Mouse (Mus musculus) E14TG2a.4 (cell line): ENCODE measurements around the gene Rnasek.
A peak's percentile ranks its signal among the peaks of the same experiment; 100 is the strongest.

Experiments
- H3K27me3 ChIP-seq: 2 replicates; pipeline ENCODE4 v1.6.1; 2014; ENCODE audit warnings: low read length, control low read depth; ENCODE audit not compliant: insufficient read depth
- H3K36me3 ChIP-seq: 2 replicates; pipeline ENCODE4 v1.6.1; 2014; ENCODE audit warnings: low read length, control low read depth; ENCODE audit not compliant: insufficient read depth
- H3K4me1 ChIP-seq: replicated peaks from 2 replicates; pipeline ENCODE4 v1.6.1; 2014; ENCODE audit warnings: low read depth, low read length, control low read depth
- H3K4me3 ChIP-seq: replicated peaks from 2 replicates; pipeline ENCODE4 v1.5.1; 2014; ENCODE audit warnings: mild to moderate bottlenecking, low read length
- H3K9me3 ChIP-seq: 2 replicates; pipeline ENCODE4 v1.6.1; 2014; ENCODE audit warnings: low read length, control low read depth
- CTCF ChIP-seq: conservative IDR thresholded peaks from 2 replicates; pipeline ENCODE4 v1.5.1; 2014; ENCODE audit warnings: low read length
- NANOG ChIP-seq: IDR thresholded peaks from 2 replicates; pipeline ENCODE4 v1.6.1; 2014; ENCODE audit warnings: borderline replicate concordance, low read length, mixed read lengths
- POU5F1 ChIP-seq: IDR thresholded peaks from 2 replicates; pipeline ENCODE4 v1.6.1; 2014; ENCODE audit warnings: low read length, borderline replicate concordance

Gene Rnasek

DNA sequence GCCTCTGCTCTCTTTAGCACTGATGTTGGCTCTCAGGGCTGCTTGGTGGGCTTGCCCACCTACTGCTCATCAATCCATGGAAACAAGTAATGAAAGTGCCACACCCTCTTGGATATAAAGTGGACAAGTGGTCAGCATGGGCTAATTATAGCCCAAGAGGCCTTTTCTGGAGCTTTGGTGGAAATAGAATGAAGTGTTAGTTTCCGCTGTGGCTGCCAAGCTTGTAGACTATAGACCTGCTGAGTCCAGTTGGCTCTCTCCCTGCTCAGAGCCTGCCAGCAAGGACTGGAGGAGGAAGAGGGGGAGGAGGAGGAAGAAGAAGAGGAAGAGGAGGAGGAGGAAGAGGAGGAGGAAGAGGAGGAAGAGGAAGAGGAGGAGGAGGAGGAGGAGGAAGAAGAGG is 26.8 kb upstream of the Rnasek start:
- Histone ChIP-seq H3K9me3 (no peaks in the 10 kb centered on the region), H3K4me3 (no peak overlapping the region), H3K36me3 (no peaks in the 10 kb centered on the region), H3K4me1 (no peaks in the 10 kb centered on the region), H3K27me3 (no peaks in the 10 kb centered on the region; the same call in 1 of the 2 replicates)
- TF ChIP-seq CTCF, result no peak
- no peak for TF ChIP-seq POU5F1
- TF ChIP-seq NANOG, result no peak

DNA sequence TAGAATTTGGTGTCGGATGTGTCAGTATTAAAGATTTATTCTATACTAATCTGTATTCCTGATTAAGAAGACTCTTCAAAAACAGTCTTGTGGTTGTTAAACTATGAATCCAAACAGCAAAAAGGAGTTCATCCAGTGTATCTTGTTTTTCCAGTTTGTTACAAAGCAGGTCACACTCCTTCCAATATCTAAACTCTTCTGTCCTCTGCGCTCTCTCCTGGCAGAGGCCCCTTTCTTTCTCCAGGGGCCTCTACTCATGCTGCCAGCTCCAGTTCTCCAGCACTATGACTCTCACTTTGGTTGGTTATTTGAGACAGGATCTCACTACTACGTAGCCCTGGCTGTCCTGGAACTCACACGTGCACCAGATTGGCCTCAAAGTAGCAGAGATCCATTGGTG is 26.2 kb upstream of the Rnasek start:
- Histone ChIP-seq H3K4me1 (no peaks in the 10 kb centered on the region), H3K27me3 (no peaks in the 10 kb centered on the region; the same call in 1 of the 2 replicates), H3K36me3 (no peaks in the 10 kb centered on the region), H3K9me3 (no peaks in the 10 kb centered on the region), H3K4me3 (no peak overlapping the region)
- TF ChIP-seq CTCF, result no peak
- no peak for TF ChIP-seq NANOG
- TF ChIP-seq POU5F1, result no peak

DNA sequence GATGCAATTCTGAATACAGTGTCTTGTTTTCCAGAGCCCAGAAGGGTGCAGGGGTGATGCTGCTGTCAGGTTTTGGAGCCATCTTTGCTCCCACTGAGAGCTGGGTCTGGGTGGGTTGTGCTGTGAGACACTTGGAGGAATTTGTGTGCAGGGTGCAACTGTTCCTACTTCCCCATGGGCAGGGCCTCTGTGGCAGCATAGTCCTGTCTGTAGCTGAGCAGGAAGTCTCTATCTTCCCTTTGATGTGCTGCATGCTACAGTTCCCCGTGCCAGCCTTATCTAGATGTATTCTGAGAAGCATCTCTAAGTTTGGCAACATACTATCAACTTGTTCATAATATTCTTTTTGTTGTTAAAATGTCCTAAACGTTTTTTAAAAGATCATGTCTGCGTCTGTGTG is 25.6 kb upstream of the Rnasek start:
- no peak for TF ChIP-seq POU5F1
- TF ChIP-seq CTCF, result no peak
- TF ChIP-seq NANOG, result no peak
- Histone ChIP-seq H3K27me3 (no peaks in the 10 kb centered on the region; the same call in 1 of the 2 replicates), H3K9me3 (no peaks in the 10 kb centered on the region), H3K4me1 (no peaks in the 10 kb centered on the region), H3K36me3 (no peaks in the 10 kb centered on the region), H3K4me3 (no peak overlapping the region)

DNA sequence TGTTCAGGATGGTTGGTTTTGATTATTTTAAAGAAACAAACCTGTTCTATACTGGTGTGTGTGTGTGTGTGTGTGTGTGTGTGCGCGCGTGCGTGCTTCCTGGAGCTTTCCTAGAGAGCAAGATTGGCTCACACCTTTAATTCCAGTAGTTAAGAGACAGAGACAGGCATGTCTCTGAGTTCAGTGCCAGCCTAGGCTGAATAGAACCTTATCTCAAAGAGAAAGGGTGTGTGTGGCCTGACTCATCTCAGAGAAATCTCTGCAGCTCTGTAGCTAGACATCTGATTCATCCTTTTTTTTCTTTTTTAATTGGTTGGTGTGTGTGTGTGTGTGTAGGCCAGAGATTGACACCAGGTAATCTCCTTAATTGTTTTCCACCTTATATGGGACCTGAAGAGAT is 19.4 kb upstream of the Rnasek start:
- Histone ChIP-seq H3K9me3 (no peaks in the 10 kb centered on the region), H3K4me1 (peaks cover 19% of the 10 kb centered on the region), H3K4me3 (no peak overlapping the region), H3K36me3 (no peaks in the 10 kb centered on the region), H3K27me3 (peaks cover 33% of the 10 kb centered on the region)
- TF ChIP-seq POU5F1, result no peak
- no peak for TF ChIP-seq NANOG
- TF ChIP-seq CTCF, result no peak

DNA sequence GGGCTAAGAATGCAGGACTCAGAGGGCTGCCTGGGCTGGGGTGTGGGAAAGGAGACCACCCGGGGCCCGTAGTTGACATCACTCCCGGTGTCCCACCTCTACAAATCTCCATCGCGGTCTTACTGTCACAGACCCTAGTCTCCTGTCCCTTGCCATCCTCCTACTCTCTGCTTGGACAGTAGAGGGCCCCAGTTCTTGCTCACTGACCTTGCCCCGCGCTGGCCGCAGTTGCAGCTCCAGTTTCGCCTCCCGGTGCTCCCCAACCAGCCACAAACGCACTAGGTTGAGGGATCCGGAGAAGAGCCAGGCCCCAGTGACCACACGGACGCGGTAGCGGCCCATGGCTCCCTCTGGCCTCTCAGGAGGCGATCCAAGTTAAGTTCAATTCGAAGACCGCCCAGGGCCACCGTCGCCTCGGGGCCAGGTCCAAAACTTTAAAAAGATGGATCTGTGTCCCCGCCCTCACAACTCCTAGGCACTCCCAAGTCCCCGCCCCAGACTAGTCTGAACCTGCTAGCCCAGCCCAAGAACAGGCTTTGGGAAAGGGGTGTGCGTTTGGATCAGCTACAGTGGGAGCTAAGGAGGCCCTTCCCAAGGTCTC is 15.4 kb upstream of the Rnasek start, which contains the start of gene Alox12:
Alox12 (minus strand) TSS at position 423 of the 601 bp plus-strand sequence.
- Histone ChIP-seq H3K27me3 (peaks cover 73% of the 10 kb centered on the region), H3K9me3 (no peaks in the 10 kb centered on the region), H3K4me3 (peak within 1 kb of the TSS; percentile 70), H3K36me3 (no peaks in the 10 kb centered on the region), H3K4me1 (peaks cover 26% of the 10 kb centered on the region)
- TF ChIP-seq POU5F1 (no peak), NANOG (no peak), CTCF (no peak)

DNA sequence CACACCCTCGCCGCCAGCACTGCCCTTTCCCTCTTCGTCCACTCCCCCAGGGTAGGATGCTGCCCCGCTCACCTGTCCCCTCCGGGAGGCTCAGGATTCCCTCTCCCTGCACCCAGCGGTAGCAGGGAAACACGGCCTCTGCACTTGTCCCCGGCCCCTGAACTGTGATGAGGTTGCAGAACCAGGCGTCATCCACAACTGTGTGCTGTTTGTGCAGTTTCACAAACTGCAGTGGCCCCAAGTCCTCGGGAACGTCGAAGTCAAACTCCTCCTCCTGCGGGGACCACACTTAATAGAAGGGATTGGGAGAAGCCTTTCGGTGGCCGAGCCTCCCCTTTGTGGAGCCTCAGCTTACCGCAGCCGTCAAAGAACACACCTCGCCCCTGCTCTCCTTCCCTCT is 14.7 kb upstream of the Rnasek start:
- TF ChIP-seq POU5F1, result no peak
- TF ChIP-seq NANOG, result no peak
- no peak for TF ChIP-seq CTCF
- H3K4me3 ChIP-seq, result peak overlapping the region; percentile 70
- no peaks in the 10 kb centered on the region for H3K9me3 ChIP-seq
- peaks cover 75% of the 10 kb centered on the region for H3K27me3 ChIP-seq
- H3K4me1 ChIP-seq, result peaks cover 26% of the 10 kb centered on the region
- no peaks in the 10 kb centered on the region for H3K36me3 ChIP-seq

DNA sequence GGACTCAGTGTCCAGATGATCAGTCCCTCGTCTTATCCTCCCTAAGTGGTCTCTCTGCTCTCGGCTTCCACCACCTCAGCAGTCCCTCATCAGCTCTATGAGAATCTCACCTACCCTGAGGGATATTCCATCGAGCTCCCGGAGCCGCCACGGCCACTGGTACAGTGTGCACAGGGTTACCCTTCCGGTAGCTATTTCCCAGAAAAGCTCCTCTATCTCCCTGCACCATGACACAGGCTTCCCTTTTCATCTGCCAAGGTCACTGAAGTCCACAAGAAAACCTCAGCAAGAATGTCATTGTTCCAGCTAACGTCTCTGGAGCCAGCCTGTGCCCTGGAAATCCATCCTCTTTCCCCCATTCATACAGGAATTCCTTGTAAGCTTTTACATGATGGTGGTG is 12.2 kb upstream of the Rnasek start:
- H3K27me3 ChIP-seq, result peaks cover 64% of the 10 kb centered on the region
- H3K4me3 ChIP-seq, result no peak overlapping the region
- no peak for TF ChIP-seq POU5F1
- H3K36me3 ChIP-seq, result no peaks in the 10 kb centered on the region
- peaks cover 32% of the 10 kb centered on the region for H3K4me1 ChIP-seq
- no peaks in the 10 kb centered on the region for H3K9me3 ChIP-seq

DNA sequence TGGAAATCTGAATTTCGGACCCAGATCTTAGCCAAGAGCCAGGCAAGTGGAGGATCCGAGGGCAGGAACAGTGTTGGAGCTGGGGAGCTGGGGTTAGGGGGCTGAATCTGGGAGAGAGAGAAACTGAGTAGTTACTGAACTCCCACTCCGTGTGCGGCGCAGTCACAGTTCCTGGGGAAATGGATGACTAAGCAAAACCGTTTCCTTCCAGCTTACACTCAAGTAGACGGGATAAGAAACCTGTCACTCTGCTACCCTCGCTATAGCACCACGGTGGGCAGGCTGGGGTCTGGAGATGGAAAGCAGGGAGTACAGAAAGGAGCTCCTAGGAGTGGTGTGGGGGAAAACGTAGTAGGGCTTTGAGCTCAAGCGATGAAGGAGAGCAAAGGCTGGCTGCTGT is 10.5 kb upstream of the Rnasek start:
- H3K36me3 ChIP-seq, result no peaks in the 10 kb centered on the region
- no peaks in the 10 kb centered on the region for H3K9me3 ChIP-seq
- no peak overlapping the region for H3K4me3 ChIP-seq
- no peak for TF ChIP-seq CTCF
- peaks cover 57% of the 10 kb centered on the region for H3K27me3 ChIP-seq
- H3K4me1 ChIP-seq, result peaks cover 40% of the 10 kb centered on the region

DNA sequence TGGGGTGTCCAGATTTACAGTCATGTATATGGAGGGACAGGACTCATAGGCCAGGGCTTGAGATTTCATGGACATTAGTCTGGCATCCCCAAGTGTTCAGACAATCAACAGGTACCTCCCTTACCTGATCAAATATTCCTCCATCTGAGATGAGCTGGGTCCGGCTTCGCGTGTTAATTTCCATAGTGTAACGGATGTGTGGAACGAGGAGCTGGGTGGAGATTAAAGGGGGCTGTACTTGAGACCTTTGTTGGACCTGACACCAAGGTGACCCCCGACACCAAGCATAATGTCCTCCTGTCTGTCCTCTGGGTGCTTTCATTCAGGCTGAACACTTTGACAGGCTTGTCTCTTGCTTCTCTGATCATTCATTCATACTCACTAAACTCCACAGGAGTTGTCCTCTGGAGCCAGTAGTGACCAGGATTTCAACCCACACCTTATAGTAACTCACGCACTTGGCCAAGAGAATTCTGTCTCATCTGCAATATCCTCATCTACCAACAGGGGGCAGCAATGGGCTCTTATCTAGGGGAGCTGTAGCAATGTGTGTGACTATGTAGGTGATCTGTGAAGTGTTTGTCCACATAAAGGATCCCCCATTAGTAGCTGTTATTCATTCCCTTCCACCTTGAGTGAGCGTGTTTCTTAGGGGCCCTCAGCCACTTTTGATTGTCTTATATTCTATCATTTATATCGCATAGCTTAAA is 7.6 kb upstream of the Rnasek start:
- no peaks in the 10 kb centered on the region for H3K9me3 ChIP-seq
- peak; percentile 90 for TF ChIP-seq CTCF
- TF ChIP-seq POU5F1, result no peak

More for the DNA sequence above, 7.6 kb upstream of the Rnasek start:
- peaks cover 29% of the 10 kb centered on the region for H3K27me3 ChIP-seq
- no peak overlapping the region for H3K4me3 ChIP-seq
- H3K4me1 ChIP-seq, result peaks cover 27% of the 10 kb centered on the region
- H3K36me3 ChIP-seq, result no peaks in the 10 kb centered on the region
